Mouse (Mus musculus) forelimb bud, embryonic 11.5 days (tissue): ENCODE measurements around the gene Slc27a1.

Experiments
- DNase-seq: peaks from one replicate; pipeline ENCODE4 v3.0.0-alpha.2; 2012; ENCODE audit warnings: low read depth, low spot score

Gene Slc27a1

DNA sequence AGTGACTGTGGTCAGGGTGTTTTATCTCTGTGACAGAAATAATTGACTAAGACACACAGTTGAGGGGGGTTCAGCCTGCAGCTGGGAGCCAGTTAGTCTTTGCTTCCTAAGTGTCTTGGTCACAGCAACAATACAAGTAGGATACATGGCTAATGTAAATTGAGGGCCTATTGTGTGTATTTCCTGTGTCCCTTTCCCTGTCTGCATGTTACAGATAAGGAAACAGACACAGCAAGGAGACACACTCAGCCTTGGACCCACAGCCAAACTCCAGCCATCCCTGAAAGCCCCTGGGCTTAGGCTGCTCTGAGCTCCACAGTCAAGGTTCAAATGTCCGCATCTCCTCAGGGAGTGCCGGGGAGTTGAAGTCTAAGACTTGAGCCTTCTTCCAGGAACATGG, 14.0 kb upstream of the Slc27a1 start:
- DNase-seq = no peak

GRCm38 (mm10) chr8:71558071-71558957, 10.4 kb upstream of the Slc27a1 start, which contains the start of gene Tmem221:
Tmem221 (minus strand) TSS chr8:71558871.
- DNase-seq = no peak

GRCm38 (mm10) chr8:71558958-71559690, 9.6 kb upstream of the Slc27a1 start:
- DNase-seq = peak; percentile 56

DNA sequence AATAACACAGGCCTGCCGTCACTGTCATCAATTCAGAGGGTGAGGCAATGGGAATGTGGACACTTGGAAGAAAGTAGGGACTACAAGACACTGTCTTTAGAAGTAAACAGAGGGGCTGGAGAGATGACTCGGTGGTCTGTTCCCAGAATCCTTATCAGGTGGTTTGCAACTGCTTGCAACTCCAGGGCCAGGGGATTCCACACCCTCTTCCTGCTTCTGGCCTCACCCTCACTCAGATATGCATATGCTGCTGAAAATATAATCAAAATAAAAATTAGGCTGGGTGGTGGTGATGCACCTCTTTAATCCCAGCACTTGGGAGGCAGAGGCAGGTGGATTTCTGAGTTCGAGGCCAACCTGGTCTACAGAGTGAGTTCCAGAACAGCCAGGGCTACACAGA, 8.6 kb upstream of the Slc27a1 start:
- DNase-seq = no peak

DNA sequence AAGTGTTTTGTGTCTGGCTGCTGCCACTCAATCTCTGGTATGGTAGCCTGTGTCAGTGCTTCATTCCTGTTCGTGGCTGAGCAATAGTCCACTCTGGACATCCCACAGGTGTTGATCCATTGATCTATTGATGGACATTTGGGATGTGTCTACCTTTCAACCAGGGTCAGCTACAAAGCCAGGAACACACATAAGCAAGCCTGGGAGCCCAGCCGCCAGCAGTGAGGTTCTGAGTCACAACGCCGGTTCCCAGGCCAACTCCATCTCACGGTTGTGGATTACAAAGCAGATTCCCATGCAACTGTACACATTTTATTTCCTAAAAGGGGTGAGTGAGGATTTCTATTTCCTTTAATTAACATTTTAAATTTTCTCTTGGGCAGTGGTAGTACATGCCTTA, 7.9 kb upstream of the Slc27a1 start:
- no peak for DNase-seq

- DNase-seq = peak; percentile 82
Observed at GRCm38 (mm10) chr8:71561401-71561800, 7.3 kb upstream of the Slc27a1 start.

DNA sequence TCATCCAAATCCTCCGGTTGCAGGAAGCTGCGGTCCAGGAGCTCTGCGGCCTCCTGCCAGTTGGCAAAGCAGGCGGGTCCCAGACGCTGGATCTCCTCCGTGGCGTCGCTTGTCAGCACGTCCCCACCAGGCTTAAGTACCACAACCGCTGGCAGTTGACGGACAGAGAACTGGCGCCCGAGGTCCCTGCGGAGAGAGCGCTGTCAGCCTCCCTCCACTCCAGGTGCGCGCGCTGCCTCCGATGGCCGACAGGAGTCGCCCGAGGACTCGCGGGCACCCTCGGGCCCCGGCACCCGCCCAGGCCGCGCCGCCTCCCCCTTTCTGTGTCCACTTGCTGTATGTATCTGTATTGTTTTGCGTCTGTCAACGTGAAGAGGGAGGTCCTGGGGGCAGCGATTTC, 5.9 kb upstream of the Slc27a1 start:
- no peak for DNase-seq

GRCm38 (mm10) chr8:71563992-71564391, 4.7 kb upstream of the Slc27a1 start:
- DNase-seq = no peak

- DNase-seq = no peak
Observed at GRCm38 (mm10) chr8:71566501-71566900, 2.2 kb upstream of the Slc27a1 start, which contains the start of gene Nxnl1. Nxnl1 (minus strand) TSS chr8:71566601.

DNA sequence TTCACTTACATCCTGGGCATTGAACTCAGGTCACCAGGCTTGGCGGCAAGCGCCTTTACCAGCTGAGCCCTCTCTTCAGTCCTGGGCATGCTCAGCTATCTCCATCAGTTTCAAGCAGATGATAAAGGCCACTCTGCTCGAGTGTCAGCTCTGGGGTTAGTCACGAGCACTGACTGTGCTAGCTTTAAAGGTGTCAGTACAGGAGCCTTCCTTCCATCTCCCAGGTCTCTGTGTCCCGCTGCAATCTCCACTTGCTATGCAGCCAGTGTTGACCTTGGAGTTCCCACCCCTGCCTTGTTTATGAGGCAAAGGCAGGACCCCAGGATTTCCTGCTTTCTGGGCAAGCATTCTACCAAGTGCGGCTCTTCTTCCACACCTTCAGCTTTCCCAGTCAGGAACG, 1.1 kb upstream of the Slc27a1 start:
- no peak for DNase-seq

- DNase-seq = no peak
Observed at GRCm38 (mm10) chr8:71568941-71569340, 259 bp downstream of the Slc27a1 start.

GRCm38 (mm10) chr8:71569366-71570290, 946 bp downstream of the Slc27a1 start:
- DNase-seq = peak; percentile 93

DNA sequence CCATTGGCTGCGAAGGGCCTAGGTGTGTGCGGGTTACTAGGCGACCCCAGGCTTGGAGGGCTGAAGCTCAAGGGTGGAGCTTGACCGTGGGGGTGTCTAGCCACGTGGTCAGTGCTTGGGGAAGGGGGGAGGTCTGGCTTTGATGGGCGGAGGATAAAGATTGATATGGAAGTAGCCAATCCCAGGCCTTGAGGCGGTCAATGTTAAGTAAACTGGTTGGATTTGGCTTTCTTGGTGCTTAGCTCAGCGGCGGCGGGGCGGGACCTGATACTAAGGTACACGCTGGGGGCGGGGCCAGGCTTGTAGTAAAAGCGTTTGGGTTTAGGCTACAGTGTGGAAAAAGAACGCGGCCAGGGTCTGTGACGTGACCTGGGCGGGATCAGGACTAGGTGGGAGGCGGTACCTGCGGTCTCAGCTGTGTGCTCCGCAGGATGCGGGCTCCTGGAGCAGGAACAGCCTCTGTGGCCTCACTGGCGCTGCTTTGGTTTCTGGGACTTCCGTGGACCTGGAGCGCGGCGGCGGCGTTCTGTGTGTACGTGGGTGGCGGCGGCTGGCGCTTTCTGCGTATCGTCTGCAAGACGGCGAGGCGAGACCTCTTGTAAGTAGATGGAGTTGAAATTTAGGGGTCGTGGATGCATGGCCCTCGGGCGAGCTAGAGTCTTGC, 1.7 kb downstream of the Slc27a1 start:
- peak; percentile 94 for DNase-seq

- DNase-seq = no peak
Observed at GRCm38 (mm10) chr8:71572077-71572476, 3.4 kb downstream of the Slc27a1 start.

DNA sequence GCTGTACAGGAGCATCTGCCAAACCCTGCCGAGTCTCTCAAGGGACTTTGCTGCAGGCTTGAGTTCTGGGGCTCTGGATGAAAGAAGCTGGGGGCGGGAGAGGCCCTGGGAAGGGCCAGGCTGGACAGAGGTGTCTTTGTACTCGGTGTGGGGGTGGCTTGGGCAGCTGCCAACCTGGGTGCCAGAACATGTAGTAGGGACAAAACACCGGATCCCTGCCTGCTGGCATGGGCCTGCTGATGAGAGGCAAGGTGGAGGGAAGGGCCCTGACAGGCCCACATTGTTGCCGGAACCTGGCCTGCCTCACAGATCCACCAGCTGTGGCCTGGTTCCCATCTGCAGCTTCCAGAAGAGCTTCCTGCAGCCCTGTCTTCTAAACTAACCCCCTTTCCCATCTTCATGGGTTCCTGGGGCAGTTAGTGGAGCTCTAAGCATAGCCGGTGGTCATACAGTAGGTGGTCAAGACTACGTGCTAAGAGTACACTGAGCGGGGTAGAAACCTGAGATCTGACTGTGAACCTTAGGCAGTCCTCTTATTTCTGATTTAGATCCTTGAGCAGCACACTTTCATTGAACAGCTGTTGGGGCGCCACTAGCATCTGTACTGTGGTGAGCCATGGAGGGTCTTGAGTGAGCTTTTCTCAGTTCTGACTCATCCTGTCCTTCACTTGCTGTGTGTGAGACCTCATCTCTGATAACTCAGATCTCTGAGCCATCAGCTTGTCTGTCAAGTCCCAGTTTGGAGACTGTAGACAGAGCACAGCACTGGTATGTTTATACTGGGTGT, 4.4 kb downstream of the Slc27a1 start:
- no peak for DNase-seq

DNA sequence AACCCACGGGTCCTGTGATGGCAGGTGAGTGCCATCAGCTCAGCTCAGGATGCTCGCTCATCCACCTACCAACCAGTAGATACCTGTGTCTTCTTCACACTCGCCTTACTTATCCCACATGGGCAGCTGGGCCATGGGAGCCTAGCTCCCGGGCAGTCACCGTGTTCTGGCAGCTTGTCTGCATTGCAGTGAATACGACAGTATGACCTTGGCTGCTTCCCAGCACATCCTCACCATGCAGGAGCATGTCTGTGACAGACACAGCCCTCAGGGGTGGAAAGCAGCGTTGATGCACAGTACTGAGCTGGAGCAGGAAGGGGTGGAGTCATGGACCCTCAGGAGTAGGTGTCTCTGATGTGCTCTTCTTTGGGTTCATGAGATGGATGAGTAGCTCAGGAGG, 5.7 kb downstream of the Slc27a1 start:
- no peak for DNase-seq

DNA sequence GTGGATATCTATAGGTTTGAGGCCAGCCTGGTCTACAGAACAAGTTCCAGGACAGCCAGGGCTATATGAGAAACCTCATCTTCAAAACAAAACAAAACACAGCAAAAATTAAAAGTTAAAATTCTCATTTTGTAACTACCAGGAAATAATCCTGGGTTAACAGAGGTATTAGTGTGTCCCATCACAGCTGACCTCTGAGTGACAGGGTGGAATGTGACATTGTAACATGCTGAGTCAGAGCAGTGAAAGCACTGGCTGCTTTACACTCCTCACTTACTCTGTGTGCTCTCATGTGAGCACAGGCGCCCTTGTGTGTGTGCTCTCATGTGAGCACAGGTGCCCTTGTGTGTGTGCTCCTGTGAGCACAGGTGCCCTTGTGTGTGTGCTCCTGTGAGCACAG, 6.3 kb downstream of the Slc27a1 start:
- no peak for DNase-seq

DNA sequence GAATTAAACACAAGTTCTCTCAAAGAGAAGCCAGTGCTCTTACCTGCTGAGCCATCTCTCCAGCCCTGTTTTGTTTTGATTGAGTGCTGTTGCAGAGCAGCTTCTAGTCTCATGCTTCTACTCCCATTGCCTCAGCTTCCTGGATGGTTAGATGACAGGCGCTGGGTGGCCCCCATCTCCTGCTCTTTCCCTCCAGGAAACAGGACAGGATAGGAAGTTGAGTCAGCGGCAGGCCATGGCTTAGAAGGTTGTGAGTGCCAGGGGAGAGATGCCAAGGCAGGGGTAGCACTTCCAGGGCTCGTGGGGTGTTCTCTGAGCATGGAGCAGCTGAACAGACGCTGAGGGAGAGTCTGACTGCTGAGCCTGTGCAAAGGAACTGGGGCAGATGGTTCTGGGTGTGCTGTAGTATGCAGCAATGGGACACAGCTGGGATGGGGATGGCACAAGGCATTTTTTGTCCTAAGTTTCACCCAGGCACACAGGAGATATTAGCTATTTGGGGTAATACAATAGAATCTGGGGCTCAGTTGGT, 9.2 kb downstream of the Slc27a1 start:
- no peak for DNase-seq

DNA sequence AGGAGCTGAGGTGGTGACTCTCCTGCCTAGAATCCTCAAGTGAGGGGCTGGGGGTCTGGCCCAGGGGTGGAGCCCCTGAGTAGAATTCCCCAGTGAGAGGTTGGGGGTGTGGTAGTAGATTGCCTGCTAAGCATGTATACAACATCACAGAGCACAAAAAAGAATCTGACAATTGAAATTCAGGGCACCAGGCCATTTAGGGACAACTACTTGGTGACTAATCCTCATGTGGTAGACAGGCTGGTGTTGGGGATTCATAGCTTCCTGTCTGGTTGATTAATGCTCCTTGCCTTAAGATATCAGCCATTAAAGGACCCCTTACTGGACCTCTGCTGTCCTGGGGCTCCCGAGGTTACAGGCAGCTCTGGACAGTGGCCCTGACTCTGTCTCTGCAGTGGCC, 10.3 kb downstream of the Slc27a1 start:
- no peak for DNase-seq

- DNase-seq = no peak
Observed at GRCm38 (mm10) chr8:71579476-71579875, 10.8 kb downstream of the Slc27a1 start.
